Mouse (Mus musculus) CH12.LX (cell line): Measurements from ENCODE around the gene 2010300C02Rik. TPM values are rescaled to one million over a fixed set of nuclear protein-coding genes. Genes with fewer than 3 reads are reported as not detected.

Experiments
- DNase-seq: peaks from one replicate; pipeline ENCODE4 v3.0.0-alpha.2; 2013; ENCODE audit errors: extremely low read depth
- H3K27ac ChIP-seq: 2 replicates; pipeline ENCODE4 v1.5.1; 2012; ENCODE audit warnings: low read depth, mild to moderate bottlenecking, control low read depth, moderate library complexity; ENCODE audit not compliant: insufficient read depth
- H3K27me3 ChIP-seq: replicated peaks from 2 replicates; pipeline ENCODE3; 2012; ENCODE audit warnings: inconsistent platforms
- H3K36me3 ChIP-seq, 2 experiments: replicated peaks in 1 of 2; 2 replicates each; pipeline versions ENCODE3 to v1.6.1; 2012; ENCODE audit warnings: inconsistent platforms in 1 of 2, low read length in 1 of 2, mild to moderate bottlenecking in 1 of 2, mixed read lengths in 1 of 2, moderate library complexity in 1 of 2; ENCODE audit not compliant: control insufficient read depth in 1 of 2, insufficient read depth in 1 of 2
- H3K4me1 ChIP-seq, 2 experiments: 2 replicates each; pipeline ENCODE4 v1.6.1; 2012; ENCODE audit warnings: inconsistent platforms in 1 of 2, moderate library complexity in 1 of 2; ENCODE audit not compliant: insufficient read depth in 2 of 2, control insufficient read depth in 1 of 2
- H3K4me2 ChIP-seq: 2 replicates; pipeline ENCODE4 v1.6.1; 2012; ENCODE audit warnings: low read depth, mild to moderate bottlenecking, control low read depth; ENCODE audit not compliant: poor library complexity, insufficient read depth, severe bottlenecking
- H3K4me3 ChIP-seq, 3 experiments: fragments of 150-350 bp in 1 of 3; sonication (generic) in 1 of 3; replicated peaks in 1 of 3; 2 replicates each; pipeline versions ENCODE3 to v1.5.1; 2011 to 2012; ENCODE audit warnings: low read depth in 2 of 3, low read length in 2 of 3, mild to moderate bottlenecking in 2 of 3, moderate library complexity in 2 of 3, control low read depth in 1 of 3, improper control_type of control experiment in 1 of 3, inconsistent platforms in 1 of 3, mixed read lengths in 1 of 3; ENCODE audit not compliant: poor library complexity in 1 of 3
- H3K79me2 ChIP-seq: replicated peaks from 2 replicates; pipeline ENCODE4 v1.6.1; 2012; ENCODE audit warnings: mild to moderate bottlenecking, moderate library complexity; ENCODE audit not compliant: control insufficient read depth, poor library complexity, insufficient read depth, severe bottlenecking; ENCODE audit errors: extremely low read depth
- H3K9ac ChIP-seq: 2 replicates; pipeline ENCODE4 v1.6.1; 2012; ENCODE audit warnings: low read depth, mild to moderate bottlenecking, control low read depth, moderate library complexity; ENCODE audit not compliant: insufficient read depth
- H3K9me3 ChIP-seq: replicated peaks from 2 replicates; pipeline ENCODE3; 2012; ENCODE audit warnings: low read length, inconsistent platforms, mixed read lengths
- CTCF ChIP-seq, 2 experiments: IDR thresholded peaks in 1 of 2; conservative IDR thresholded peaks in 1 of 2; 2 replicates each; pipeline ENCODE4 v1.5.1; 2011 to 2012; ENCODE audit warnings: low read depth in 2 of 2, low read length in 2 of 2, improper control_type of control experiment in 1 of 2, inconsistent platforms in 1 of 2, mild to moderate bottlenecking in 1 of 2, moderate library complexity in 1 of 2
- ELF1 ChIP-seq: IDR thresholded peaks from 2 replicates; pipeline ENCODE4 v1.6.1; 2014; ENCODE audit warnings: low read depth, mild to moderate bottlenecking, inconsistent platforms, low read length, improper control_type of control experiment
- EP300 ChIP-seq: IDR thresholded peaks from 2 replicates; pipeline ENCODE4 v1.6.1; 2011; ENCODE audit warnings: low read length, improper control_type of control experiment
- ETS1 ChIP-seq: conservative IDR thresholded peaks from 2 replicates; pipeline ENCODE4 v1.6.1; 2012; ENCODE audit warnings: low read depth, mild to moderate bottlenecking, inconsistent platforms, low read length, improper control_type of control experiment, moderate library complexity
- GABPA ChIP-seq: IDR thresholded peaks from 2 replicates; pipeline ENCODE4 v1.6.1; 2012; ENCODE audit warnings: low read depth, low read length, improper control_type of control experiment, inconsistent platforms; ENCODE audit not compliant: insufficient replicate concordance
- HCFC1 ChIP-seq: IDR thresholded peaks from 2 replicates; pipeline ENCODE4 v1.6.1; 2012; ENCODE audit warnings: low read depth, mild to moderate bottlenecking, inconsistent platforms, low read length, improper control_type of control experiment
- JUND ChIP-seq: conservative IDR thresholded peaks from 2 replicates; pipeline ENCODE4 v1.6.1; 2011; ENCODE audit warnings: low read depth, low read length, improper control_type of control experiment
- KAT2A ChIP-seq: IDR thresholded peaks from 2 replicates; pipeline ENCODE4 v1.6.1; 2012; ENCODE audit warnings: low read length, improper control_type of control experiment, inconsistent platforms; ENCODE audit not compliant: insufficient replicate concordance
- MAFK ChIP-seq: IDR thresholded peaks from 2 replicates; pipeline ENCODE4 v1.6.1; 2011; ENCODE audit warnings: low read length, improper control_type of control experiment; ENCODE audit not compliant: insufficient replicate concordance
- MAX ChIP-seq: IDR thresholded peaks from 2 replicates; pipeline ENCODE4 v1.6.1; 2011; ENCODE audit warnings: low read length, improper control_type of control experiment
- MEF2A ChIP-seq: IDR thresholded peaks from 2 replicates; pipeline ENCODE4 v1.6.1; 2014; ENCODE audit warnings: low read depth, mild to moderate bottlenecking, inconsistent platforms, low read length, improper control_type of control experiment, borderline replicate concordance
- NRF1 ChIP-seq: IDR thresholded peaks from 2 replicates; pipeline ENCODE4 v1.6.1; 2014; ENCODE audit warnings: low read depth, mild to moderate bottlenecking, inconsistent platforms, low read length, improper control_type of control experiment, moderate library complexity
- PAX5 ChIP-seq: IDR thresholded peaks from 2 replicates; pipeline ENCODE4 v1.6.1; 2012; ENCODE audit warnings: low read length, inconsistent platforms, mixed read lengths
- POLR2A ChIP-seq: IDR thresholded peaks from 2 replicates; pipeline ENCODE4 v1.6.1; 2011; ENCODE audit warnings: low read depth, mild to moderate bottlenecking, improper control_type of control experiment, low read length
- POLR2AphosphoS2 ChIP-seq: IDR thresholded peaks from 2 replicates; pipeline ENCODE4 v1.6.1; 2011; ENCODE audit warnings: low read depth, low read length, improper control_type of control experiment
- RAD21 ChIP-seq: IDR thresholded peaks from 2 replicates; pipeline ENCODE4 v1.6.1; 2011; ENCODE audit warnings: low read depth, mild to moderate bottlenecking, low read length, improper control_type of control experiment, moderate library complexity
- RCOR1 ChIP-seq: conservative IDR thresholded peaks from 2 replicates; pipeline ENCODE4 v1.6.1; 2012; ENCODE audit warnings: low read depth, mild to moderate bottlenecking, inconsistent platforms, low read length, improper control_type of control experiment
- SIN3A ChIP-seq: IDR thresholded peaks from 2 replicates; pipeline ENCODE4 v1.6.1; 2012; ENCODE audit warnings: low read length, improper control_type of control experiment, inconsistent platforms
- TCF12 ChIP-seq: IDR thresholded peaks from 2 replicates; pipeline ENCODE4 v1.6.1; 2014; ENCODE audit warnings: low read depth, mild to moderate bottlenecking, inconsistent platforms, low read length, improper control_type of control experiment
- UBTF ChIP-seq: IDR thresholded peaks from 2 replicates; pipeline ENCODE4 v1.6.1; 2012; ENCODE audit warnings: low read depth, mild to moderate bottlenecking, inconsistent platforms, low read length, improper control_type of control experiment, moderate library complexity
- USF1 ChIP-seq: IDR thresholded peaks from 2 replicates; pipeline ENCODE4 v1.6.1; 2014; ENCODE audit warnings: low read depth, mild to moderate bottlenecking, inconsistent platforms, low read length, improper control_type of control experiment
- USF2 ChIP-seq: conservative IDR thresholded peaks from 2 replicates; pipeline ENCODE4 v1.6.1; 2011; ENCODE audit warnings: low read depth, low read length, improper control_type of control experiment
- ZC3H11A ChIP-seq: IDR thresholded peaks from 2 replicates; pipeline ENCODE4 v1.6.1; 2012; ENCODE audit warnings: low read depth, mild to moderate bottlenecking, inconsistent platforms, low read length, improper control_type of control experiment
- ZKSCAN1 ChIP-seq: IDR thresholded peaks from 2 replicates; pipeline ENCODE4 v1.6.1; 2012; ENCODE audit warnings: low read depth, inconsistent platforms, low read length, improper control_type of control experiment, borderline replicate concordance
- ZMIZ1 ChIP-seq: IDR thresholded peaks from 2 replicates; pipeline ENCODE4 v1.6.1; 2012; ENCODE audit warnings: low read depth, mild to moderate bottlenecking, inconsistent platforms, low read length, improper control_type of control experiment
- ZNF384 ChIP-seq: IDR thresholded peaks from 2 replicates; pipeline ENCODE4 v1.6.1; 2012; ENCODE audit warnings: low read depth, low read length, improper control_type of control experiment, inconsistent platforms
- dilution Hi-C: fragments of 300-500 bp; cut with MboI; formaldehyde crosslinking; loops from 2 replicates; pipeline ENCODE4 v1.14.3; 2020; ENCODE audit warnings: low sequenced_read_pairs; ENCODE audit not compliant: extremely low pct_unique_long_range_greater_than_20kb, extremely low pct_ligation_motif_present
- in situ Hi-C: fragments of 300-500 bp; cut with MboI; formaldehyde crosslinking; loops from 3 replicates; pipeline ENCODE4 v1.14.3; 2019; ENCODE audit warnings: low sequenced_read_pairs, low pct_ligation_motif_present, low pct_unique_long_range_greater_than_20kb, mixed read lengths
- polyA plus RNA-seq: library from polyadenylated mRNA; unstranded; fragments of >175 nt; gene quantifications from 2 replicates; pipeline ENCODE4 v1.2.1, GENCODE M21; 2012; ENCODE audit warnings: low read depth; ENCODE audit not compliant: insufficient read length
- total RNA-seq, 2 experiments: library from RNA; depleted of rRNA; stranded (reverse); fragments of 300-350 nt in 1 of 2; fragments of >200 nt in 1 of 2; gene quantifications; 2 replicates each; pipeline ENCODE4 v1.2.3; 2012 to 2014

Gene 2010300C02Rik
- total and polyA plus RNA-seq, 3 experiments: 0.08 to 0.25 (median 0.09) TPM

- no peaks in the 10 kb centered on the region for H3K27me3 ChIP-seq
- H3K36me3 ChIP-seq: no peaks in the 10 kb centered on the region
- H3K4me3 ChIP-seq: no peak overlapping the region
- in situ Hi-C loops (no loop called here), dilution Hi-C loops (no loop called here)
- DNase-seq: no peak
- peaks cover 10 to 27% of the 10 kb centered on the region in 2 experiments for H3K4me1 ChIP-seq
- H3K4me2 ChIP-seq: no peak overlapping the region
- H3K9me3 ChIP-seq: no peaks in the 10 kb centered on the region
- no peak overlapping the region for H3K9ac ChIP-seq
- no peak overlapping the region for H3K27ac ChIP-seq
- no peak for TF ChIP-seq HCFC1
- no peak for TF ChIP-seq SIN3A
- TF ChIP-seq MEF2A: no peak
- no peak for TF ChIP-seq POLR2A
- no peak for TF ChIP-seq GABPA
- no peak for TF ChIP-seq PAX5
- TF ChIP-seq ZC3H11A: no peak
- no peak for TF ChIP-seq ELF1
- no peak for TF ChIP-seq ZKSCAN1
- TF ChIP-seq ZNF384: no peak
- TF ChIP-seq USF1: no peak
- TF ChIP-seq CTCF (conservative IDR thresholded peaks at IDR 0.05 in 1 of 2, IDR thresholded peaks at IDR 0.05 in 1 of 2; ENCODE audit: low read depth in 2 of 2, low read length in 2 of 2): no peak
- no peak for TF ChIP-seq RCOR1
- no peak for TF ChIP-seq ZMIZ1
- no peak for TF ChIP-seq USF2
- no peak for TF ChIP-seq KAT2A
- no peaks in the 10 kb centered on the region for H3K79me2 ChIP-seq
Measured at GRCm38 (mm10) chr1:37568379-37568778, 151.5 kb downstream of the 2010300C02Rik start.

- Histone ChIP-seq H3K4me3 (no peak overlapping the region), H3K4me2 (peak overlapping the region; percentile 15), H3K27me3 (no peaks in the 10 kb centered on the region), H3K4me1 (peaks cover 10 to 37% of the 10 kb centered on the region in 2 experiments), H3K9me3 (peaks cover 5% of the 10 kb centered on the region), H3K79me2 (no peaks in the 10 kb centered on the region), H3K27ac (no peak overlapping the region), H3K9ac (peak overlapping the region; percentile 45; the same call in 1 of the 2 replicates), H3K36me3 (no peaks in the 10 kb centered on the region)
- peak; percentile 45 for DNase-seq
- in situ Hi-C loops (no loop called here), dilution Hi-C loops (no loop called here)
- TF ChIP-seq POLR2AphosphoS2 (no peak), ELF1 (peak; percentile 28), ETS1 (no peak; the same call in 1 of the 2 replicates), MAX (no peak), USF2 (no peak), RCOR1 (no peak), TCF12 (0 out of 2 replicates have a peak, but pooled peaks have one; percentile 30), EP300 (peak; percentile 46; the same call in 1 of the 2 replicates), RAD21 (no peak), NRF1 (no peak), GABPA (no peak), JUND (0 out of 2 replicates have a peak, but pooled peaks have one; percentile 39), MAFK (no peak), UBTF (no peak)
Measured at GRCm38 (mm10) chr1:37566754-37567153, 153.1 kb downstream of the 2010300C02Rik start.
